Mouse (Mus musculus): ENCODE measurements around the gene Ube2v1. TPM values are rescaled to one million over a fixed set of nuclear protein-coding genes. Genes with fewer than 3 reads are reported as not detected.

The Ube2v1 gene
- polyA plus RNA-seq (2014; fragmentation: Illumina TruSeq; extraction: RNeasy Lipid Tissue Mini Kit (QIAGEN cat#74804); ENCODE audit: insufficient read depth, low read depth, low replicate concordance), result 99.7 TPM

DNA sequence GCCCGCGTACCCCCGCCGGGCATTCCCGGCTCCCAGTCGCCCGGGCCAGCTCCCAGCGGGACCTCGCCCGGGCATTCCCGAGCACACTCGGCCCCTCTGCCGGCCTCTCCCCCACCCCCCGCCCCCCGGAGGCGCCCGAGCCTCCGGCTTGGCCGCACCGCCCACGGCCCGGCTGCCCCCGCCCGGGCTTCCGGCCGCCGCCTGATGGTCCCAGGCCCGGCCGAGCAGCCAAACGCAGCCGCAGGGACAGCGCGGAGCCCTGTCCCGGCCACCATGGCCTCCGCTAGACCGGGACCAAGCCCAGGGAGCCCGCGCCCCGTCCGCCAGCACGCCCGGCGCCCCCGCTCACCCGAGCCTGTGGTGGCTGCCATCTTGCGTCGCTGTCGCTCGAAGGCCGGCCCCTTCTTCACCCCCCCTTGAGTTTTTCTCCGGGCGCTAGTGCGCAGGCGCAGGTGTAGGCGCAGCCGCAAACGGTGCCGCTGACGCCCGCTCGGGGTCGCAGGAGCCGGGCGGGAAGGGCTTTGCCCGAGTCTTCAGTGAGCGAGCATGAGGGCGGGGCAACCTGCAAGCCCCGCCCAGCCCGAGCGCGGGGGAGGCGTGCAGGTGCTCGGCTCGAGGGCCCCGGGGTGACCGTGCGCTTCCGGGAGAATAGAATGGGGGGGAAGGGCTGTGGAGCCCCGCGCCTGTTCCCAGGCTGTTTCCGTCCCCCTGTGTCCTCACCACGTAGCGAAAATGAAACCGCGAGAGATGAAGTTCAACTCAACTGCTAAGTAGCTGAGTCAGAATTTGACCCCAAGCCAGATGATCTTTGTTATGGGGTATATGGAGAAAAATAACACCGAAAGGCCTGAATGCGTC, at the start of gene Ube2v1:
Ube2v1 (minus strand) TSS at position 505 of the 858 bp plus-strand sequence.

DNA sequence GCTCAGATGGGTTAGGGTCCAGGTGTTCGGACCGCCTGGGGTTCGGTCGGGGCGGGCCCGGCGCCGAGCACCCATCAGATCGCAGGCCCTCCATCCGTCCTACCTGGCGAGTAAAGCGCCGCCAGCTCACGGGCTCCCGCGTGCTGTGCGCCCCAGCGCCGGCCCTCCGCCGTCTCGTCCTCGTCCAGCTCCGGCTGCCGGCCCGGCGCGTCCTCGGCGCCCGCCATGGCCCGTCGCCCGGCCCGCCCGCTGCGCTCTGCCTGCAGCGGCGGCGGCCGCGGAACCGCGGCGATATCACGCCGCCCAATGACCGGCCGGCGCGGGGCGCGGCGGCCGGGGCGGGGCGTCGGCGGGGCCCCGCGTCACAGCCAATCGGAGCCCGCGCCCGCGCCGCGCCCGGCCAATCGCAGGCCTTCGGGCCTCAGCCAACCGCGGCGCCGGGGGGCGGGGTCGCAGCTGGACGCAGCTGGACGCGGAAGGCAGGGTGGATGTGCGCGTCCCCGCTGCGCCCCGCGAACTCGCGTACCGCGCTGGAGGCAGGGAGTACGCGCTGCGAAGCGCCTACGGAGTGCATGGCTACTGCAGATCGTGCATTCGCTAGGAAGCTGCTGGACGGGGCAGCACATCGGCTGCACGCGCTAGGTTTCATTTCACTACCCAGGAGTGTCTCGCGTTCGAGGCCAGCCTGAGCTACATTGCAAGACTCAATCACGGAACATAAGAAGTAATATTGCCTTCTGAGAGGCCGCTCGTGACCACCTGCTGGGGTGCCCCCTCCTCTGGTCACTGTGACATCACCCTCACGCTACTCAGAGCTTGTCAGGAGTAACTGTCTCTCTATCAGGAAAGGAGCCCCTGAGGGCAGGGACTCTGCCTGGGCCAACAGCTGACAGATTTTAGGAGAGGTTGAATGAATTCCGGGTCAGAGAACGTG, 29.6 kb upstream of the Ube2v1 start, which contains the start of gene Gm20431:
Gm20431 (minus strand) TSS at position 227 of the 934 bp plus-strand sequence.

Other genes starting within 250 kb of the Ube2v1 start
- 9.5 TPM for gene Slc9a8, start 210.4 kb downstream of the Ube2v1 start, polyA plus RNA-seq (2014; fragmentation: Illumina TruSeq; extraction: RNeasy Lipid Tissue Mini Kit (QIAGEN cat#74804); ENCODE audit: insufficient read depth, low read depth, low replicate concordance)
- gene Rnf114, start 139.4 kb downstream of the Ube2v1 start, polyA plus RNA-seq (2014; fragmentation: Illumina TruSeq; extraction: RNeasy Lipid Tissue Mini Kit (QIAGEN cat#74804); ENCODE audit: insufficient read depth, low read depth, low replicate concordance), result 73.4 TPM
- 8.1 TPM for gene Spata2, start 139.2 kb downstream of the Ube2v1 start, polyA plus RNA-seq (2014; fragmentation: Illumina TruSeq; extraction: RNeasy Lipid Tissue Mini Kit (QIAGEN cat#74804); ENCODE audit: insufficient read depth, low read depth, low replicate concordance)
- 11.2 TPM for gene Snai1, start 93.9 kb downstream of the Ube2v1 start, polyA plus RNA-seq (2014; fragmentation: Illumina TruSeq; extraction: RNeasy Lipid Tissue Mini Kit (QIAGEN cat#74804); ENCODE audit: insufficient read depth, low read depth, low replicate concordance)
- gene Gm20431, start 29.4 kb upstream of the Ube2v1 start, polyA plus RNA-seq (2014; fragmentation: Illumina TruSeq; extraction: RNeasy Lipid Tissue Mini Kit (QIAGEN cat#74804); ENCODE audit: insufficient read depth, low read depth, low replicate concordance), result not detected
- 51.4 TPM for gene Cebpb, start 56.8 kb upstream of the Ube2v1 start, polyA plus RNA-seq (2014; fragmentation: Illumina TruSeq; extraction: RNeasy Lipid Tissue Mini Kit (QIAGEN cat#74804); ENCODE audit: insufficient read depth, low read depth, low replicate concordance)
- 34.3 TPM for gene Tmem189, start 57.7 kb upstream of the Ube2v1 start, polyA plus RNA-seq (2014; fragmentation: Illumina TruSeq; extraction: RNeasy Lipid Tissue Mini Kit (QIAGEN cat#74804); ENCODE audit: insufficient read depth, low read depth, low replicate concordance)

Data from lung, adult 10 weeks (tissue).